Mouse (Mus musculus): ENCODE measurements around the gene Krt39.

- TF ChIP-seq CTCF (IDR thresholded peaks at IDR 0.05; ENCODE audit: borderline replicate concordance, insufficient read depth, low read length), result no peak
- no peak for TF ChIP-seq POLR2A (IDR thresholded peaks at IDR 0.05; ENCODE audit: low read depth, low read length)
These were observed 20.9 kb downstream of the Krt39 start for GRCm38 (mm10) chr11:99500095-99500805.

Data from embryonic fibroblast, embryonic 13.5 days (primary cell).